Mouse (Mus musculus): ENCODE measurements around the gene Tjp1.

DNA sequence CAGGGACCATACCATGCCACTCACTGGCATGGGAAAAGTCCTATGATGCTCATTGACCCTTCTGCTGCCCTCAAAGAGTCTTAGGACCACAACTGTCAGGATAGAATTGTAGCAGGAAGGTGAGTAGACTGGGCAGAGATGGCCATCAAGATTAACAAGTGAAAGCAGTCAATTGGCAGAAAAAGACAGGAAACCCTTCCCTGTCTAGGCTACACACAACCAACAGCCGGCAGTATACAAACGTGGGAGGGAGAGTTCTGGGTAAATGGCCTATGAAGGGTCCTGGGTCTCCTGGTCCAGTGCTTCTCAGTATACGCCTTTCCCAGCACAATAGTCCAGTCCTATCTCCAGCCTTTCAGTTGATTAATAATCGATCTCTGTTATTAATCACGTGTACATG lies 89.4 kb downstream of the Tjp1 start:
- TF ChIP-seq CTCF (IDR thresholded peaks at IDR 0.05; ENCODE audit: extremely low read depth, insufficient read depth, insufficient read length, insufficient replicate concordance) (no peak), POLR2A (IDR thresholded peaks at IDR 0.05; ENCODE audit: low read depth, low read length) (no peak)
